Mouse (Mus musculus) CH12.LX (cell line): ENCODE results near the gene Tnk1.

Experiments used
- BHLHE40 ChIP-seq: IDR thresholded peaks from 2 replicates; pipeline ENCODE4 v1.6.1; 2011; ENCODE audit warnings: mild to moderate bottlenecking, low read depth, low read length, improper control_type of control experiment
- CTCF ChIP-seq, 2 experiments: IDR thresholded peaks in 1 of 2; conservative IDR thresholded peaks in 1 of 2; 2 replicates each; pipeline ENCODE4 v1.5.1; 2011 to 2012; ENCODE audit warnings: low read depth in 2 of 2, low read length in 2 of 2, improper control_type of control experiment in 1 of 2, inconsistent platforms in 1 of 2, mild to moderate bottlenecking in 1 of 2, moderate library complexity in 1 of 2
- GABPA ChIP-seq: IDR thresholded peaks from 2 replicates; pipeline ENCODE4 v1.6.1; 2012; ENCODE audit warnings: low read depth, low read length, improper control_type of control experiment, inconsistent platforms; ENCODE audit not compliant: insufficient replicate concordance
- JUND ChIP-seq: conservative IDR thresholded peaks from 2 replicates; pipeline ENCODE4 v1.6.1; 2011; ENCODE audit warnings: low read depth, low read length, improper control_type of control experiment
- MAX ChIP-seq: IDR thresholded peaks from 2 replicates; pipeline ENCODE4 v1.6.1; 2011; ENCODE audit warnings: low read length, improper control_type of control experiment
- MYC ChIP-seq: IDR thresholded peaks from 2 replicates; pipeline ENCODE4 v1.6.1; 2011; ENCODE audit warnings: low read depth, mild to moderate bottlenecking, improper control_type of control experiment, low read length
- NRF1 ChIP-seq: IDR thresholded peaks from 2 replicates; pipeline ENCODE4 v1.6.1; 2014; ENCODE audit warnings: low read depth, mild to moderate bottlenecking, inconsistent platforms, low read length, improper control_type of control experiment, moderate library complexity
- PAX5 ChIP-seq: IDR thresholded peaks from 2 replicates; pipeline ENCODE4 v1.6.1; 2012; ENCODE audit warnings: low read length, inconsistent platforms, mixed read lengths
- POLR2AphosphoS2 ChIP-seq: IDR thresholded peaks from 2 replicates; pipeline ENCODE4 v1.6.1; 2011; ENCODE audit warnings: low read depth, low read length, improper control_type of control experiment
- SMC3 ChIP-seq: IDR thresholded peaks from 2 replicates; pipeline ENCODE4 v1.6.1; 2011; ENCODE audit warnings: low read depth, low read length, improper control_type of control experiment
- TBP ChIP-seq: conservative IDR thresholded peaks from 2 replicates; pipeline ENCODE4 v1.6.1; 2011; ENCODE audit warnings: low read depth, low read length, improper control_type of control experiment

DNA sequence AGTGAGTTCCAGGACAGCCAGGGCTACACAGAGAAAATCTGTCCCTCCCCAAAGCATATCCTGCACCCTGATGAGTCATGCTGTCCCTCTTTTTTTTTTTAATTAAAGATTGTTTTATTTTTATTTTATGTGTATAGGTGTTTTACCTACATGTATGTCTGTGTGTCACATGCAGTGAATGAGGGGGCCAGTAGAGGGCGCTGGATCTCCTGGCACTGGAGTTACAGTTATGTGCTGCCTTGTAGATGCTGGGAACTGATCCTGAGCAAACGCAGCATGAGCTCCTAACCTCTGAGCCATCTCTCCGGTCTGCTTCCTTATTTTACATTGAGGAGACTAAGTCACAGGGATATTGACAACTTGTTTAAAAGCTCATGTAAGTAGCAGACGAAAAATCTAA is 24.5 kb upstream of the Tnk1 start:
- TF ChIP-seq PAX5 (no peak), BHLHE40 (no peak), TBP (no peak), POLR2AphosphoS2 (no peak), CTCF (conservative IDR thresholded peaks at IDR 0.05 in 1 of 2, IDR thresholded peaks at IDR 0.05 in 1 of 2; ENCODE audit: low read depth in 2 of 2, low read length in 2 of 2) (peak; percentile 58 to 68; a peak in 3 of 4 replicates), GABPA (no peak), JUND (no peak), SMC3 (peak; percentile 47), MYC (no peak), NRF1 (no peak), MAX (no peak)
